Mouse (Mus musculus) olfactory bulb, adult 2 months (tissue): ENCODE results near the gene Acads.

Experiments
- CTCF ChIP-seq: fragments of 200-500 bp; IDR thresholded peaks from 2 replicates; pipeline ENCODE4 v1.5.1; 2012; ENCODE audit warnings: low read depth, mild to moderate bottlenecking, low read length, moderate library complexity; ENCODE audit not compliant: insufficient read depth
- POLR2A ChIP-seq: fragments of 200-500 bp; IDR thresholded peaks from 2 replicates; pipeline ENCODE4 v1.6.1; 2012; ENCODE audit warnings: mild to moderate bottlenecking, low read depth, low read length, moderate library complexity; ENCODE audit not compliant: insufficient read depth

GRCm38 (mm10) chr5:115140726-115141125, 21.6 kb upstream of the Acads start:
- no peak for TF ChIP-seq POLR2A
- no peak for TF ChIP-seq CTCF
